Mouse (Mus musculus) colon, adult 2 months (tissue): ENCODE results near the gene Msrb1. TPM values are rescaled to one million over a fixed set of nuclear protein-coding genes. Genes with fewer than 3 reads are reported as not detected.

Experiments
- polyA plus RNA-seq: library from polyadenylated mRNA; depleted of rRNA; stranded (reverse); fragments of >200 nt; gene quantifications from 2 replicates; pipeline ENCODE4 v1.2.3, GENCODE M21; 2012; rRNA removed

Gene Msrb1
- polyA plus RNA-seq, result 91.4 and 133 TPM in 2 replicates

GRCm38 (mm10) chr17:24736330-24737051 is at the start of gene Msrb1:
Msrb1 (plus strand) TSS chr17:24736642.

GRCm38 (mm10) chr17:24689251-24690081 is 47.0 kb upstream of the Msrb1 start, which contains the start of gene Syngr3:
Syngr3 (minus strand) TSS chr17:24689955.

GRCm38 (mm10) chr17:24696011-24696697 is 40.3 kb upstream of the Msrb1 start, which contains the start of the genes Gfer and Noxo1:
Gfer (minus strand) TSS chr17:24696156.
Noxo1 (plus strand) TSS chr17:24696234.

GRCm38 (mm10) chr17:24706982-24707800 is 29.3 kb upstream of the Msrb1 start, which contains the start of gene Tbl3:
Tbl3 (minus strand) TSS chr17:24707660.

GRCm38 (mm10) chr17:24717943-24718342 is 18.5 kb upstream of the Msrb1 start, which contains the start of the genes Rnf151 and Rps2:
Rnf151 (minus strand) TSS chr17:24718063.
Rps2 (plus strand) TSS chr17:24718116.

GRCm38 (mm10) chr17:24724184-24724583 is 12.3 kb upstream of the Msrb1 start, which contains the start of gene Ndufb10:
Ndufb10 (minus strand) TSS chr17:24724478.

GRCm38 (mm10) chr17:24727618-24728017 is 8.8 kb upstream of the Msrb1 start, which contains the start of gene Rpl3l:
Rpl3l (plus strand) TSS chr17:24727820.

GRCm38 (mm10) chr17:24752415-24753394 is 16.3 kb downstream of the Msrb1 start, which contains the start of gene Hs3st6:
Hs3st6 (plus strand) TSS chr17:24752988.

Other genes with a start within 250 kb of the Msrb1 start
- 1.5 and 1.7 TPM in 2 replicates for gene Caskin1, start 248.0 kb upstream of the Msrb1 start, polyA plus RNA-seq
- gene Traf7, start 208.7 kb upstream of the Msrb1 start, polyA plus RNA-seq, result 179 and 213 TPM in 2 replicates
- gene Rab26, start 202.4 kb upstream of the Msrb1 start, polyA plus RNA-seq, result 0.26 and 1.8 TPM in 2 replicates
- 80.1 and 86.9 TPM in 2 replicates for gene Pkd1, start 186.8 kb upstream of the Msrb1 start, polyA plus RNA-seq
- 126 and 137 TPM in 2 replicates for gene Tsc2, start 104.0 kb upstream of the Msrb1 start, polyA plus RNA-seq
- gene Nthl1, start 104.0 kb upstream of the Msrb1 start, polyA plus RNA-seq, result 8.2 and 8.6 TPM in 2 replicates
- gene Slc9a3r2, start 86.3 kb upstream of the Msrb1 start, polyA plus RNA-seq, result 81.0 and 93.6 TPM in 2 replicates
- gene Npw, start 78.2 kb upstream of the Msrb1 start, polyA plus RNA-seq, result 0.44 and 0.66 TPM in 2 replicates
- 124 and 127 TPM in 2 replicates for gene Zfp598, start 67.0 kb upstream of the Msrb1 start, polyA plus RNA-seq
- 4.1 and 4.6 TPM in 2 replicates for gene Syngr3, start 46.7 kb upstream of the Msrb1 start, polyA plus RNA-seq
- gene Gfer, start 40.5 kb upstream of the Msrb1 start, polyA plus RNA-seq, result 59.1 and 69.9 TPM in 2 replicates
- gene Noxo1, start 40.4 kb upstream of the Msrb1 start, polyA plus RNA-seq, result 235 and 246 TPM in 2 replicates
- gene Tbl3, start 29.0 kb upstream of the Msrb1 start, polyA plus RNA-seq, result 43.3 and 49.1 TPM in 2 replicates
- gene Rnf151, start 18.6 kb upstream of the Msrb1 start, polyA plus RNA-seq, result not detected in 2 replicates
- gene Rps2, start 18.5 kb upstream of the Msrb1 start, polyA plus RNA-seq, result 3,267 and 3,407 TPM in 2 replicates
- 285 and 351 TPM in 2 replicates for gene Ndufb10, start 12.2 kb upstream of the Msrb1 start, polyA plus RNA-seq
- 0.10 and 0.13 TPM in 2 replicates for gene Rpl3l, start 8.8 kb upstream of the Msrb1 start, polyA plus RNA-seq
- gene Hs3st6, start 16.3 kb downstream of the Msrb1 start, polyA plus RNA-seq, result 0.24 and 0.30 TPM in 2 replicates
- not detected in 2 replicates for gene Meiob, start 67.6 kb downstream of the Msrb1 start, polyA plus RNA-seq
- 165 and 180 TPM in 2 replicates for gene Hagh, start 103.5 kb downstream of the Msrb1 start, polyA plus RNA-seq
- 34.9 and 43.1 TPM in 2 replicates for gene Fahd1, start 113.7 kb downstream of the Msrb1 start, polyA plus RNA-seq
- gene Igfals, start 129.4 kb downstream of the Msrb1 start, polyA plus RNA-seq, result 4.1 and 4.8 TPM in 2 replicates
- 28.4 and 29.3 TPM in 2 replicates for gene Nubp2, start 149.7 kb downstream of the Msrb1 start, polyA plus RNA-seq
- gene Spsb3, start 150.0 kb downstream of the Msrb1 start, polyA plus RNA-seq, result 112 and 128 TPM in 2 replicates
- gene Eme2, start 158.4 kb downstream of the Msrb1 start, polyA plus RNA-seq, result 40.2 and 43.2 TPM in 2 replicates
- gene Mrps34, start 158.5 kb downstream of the Msrb1 start, polyA plus RNA-seq, result 233 and 246 TPM in 2 replicates
- gene Nme3, start 159.9 kb downstream of the Msrb1 start, polyA plus RNA-seq, result 66.8 and 90.4 TPM in 2 replicates
- 75.9 and 79.6 TPM in 2 replicates for gene Mapk8ip3, start 200.3 kb downstream of the Msrb1 start, polyA plus RNA-seq
- 11.4 and 19.2 TPM in 2 replicates for gene Jpt2, start 224.0 kb downstream of the Msrb1 start, polyA plus RNA-seq